Mouse (Mus musculus) E14TG2a.4 (cell line): ENCODE results near the gene Nos2.
"Not testable (repeated sequence)": the region's sequence is repeated elsewhere in the genome, so short reads cannot be mapped to it uniquely, and the experiment has no call there.

Source experiments
- H3K27me3 ChIP-seq: 2 replicates; pipeline ENCODE4 v1.6.1; 2014; ENCODE audit warnings: low read length, control low read depth; ENCODE audit not compliant: insufficient read depth
- H3K36me3 ChIP-seq: 2 replicates; pipeline ENCODE4 v1.6.1; 2014; ENCODE audit warnings: low read length, control low read depth; ENCODE audit not compliant: insufficient read depth
- H3K4me1 ChIP-seq: replicated peaks from 2 replicates; pipeline ENCODE4 v1.6.1; 2014; ENCODE audit warnings: low read depth, low read length, control low read depth
- H3K4me3 ChIP-seq: replicated peaks from 2 replicates; pipeline ENCODE4 v1.5.1; 2014; ENCODE audit warnings: mild to moderate bottlenecking, low read length
- H3K9me3 ChIP-seq: 2 replicates; pipeline ENCODE4 v1.6.1; 2014; ENCODE audit warnings: low read length, control low read depth
- CTCF ChIP-seq: conservative IDR thresholded peaks from 2 replicates; pipeline ENCODE4 v1.5.1; 2014; ENCODE audit warnings: low read length
- NANOG ChIP-seq: IDR thresholded peaks from 2 replicates; pipeline ENCODE4 v1.6.1; 2014; ENCODE audit warnings: borderline replicate concordance, low read length, mixed read lengths
- POU5F1 ChIP-seq: IDR thresholded peaks from 2 replicates; pipeline ENCODE4 v1.6.1; 2014; ENCODE audit warnings: low read length, borderline replicate concordance

The Nos2 gene

DNA sequence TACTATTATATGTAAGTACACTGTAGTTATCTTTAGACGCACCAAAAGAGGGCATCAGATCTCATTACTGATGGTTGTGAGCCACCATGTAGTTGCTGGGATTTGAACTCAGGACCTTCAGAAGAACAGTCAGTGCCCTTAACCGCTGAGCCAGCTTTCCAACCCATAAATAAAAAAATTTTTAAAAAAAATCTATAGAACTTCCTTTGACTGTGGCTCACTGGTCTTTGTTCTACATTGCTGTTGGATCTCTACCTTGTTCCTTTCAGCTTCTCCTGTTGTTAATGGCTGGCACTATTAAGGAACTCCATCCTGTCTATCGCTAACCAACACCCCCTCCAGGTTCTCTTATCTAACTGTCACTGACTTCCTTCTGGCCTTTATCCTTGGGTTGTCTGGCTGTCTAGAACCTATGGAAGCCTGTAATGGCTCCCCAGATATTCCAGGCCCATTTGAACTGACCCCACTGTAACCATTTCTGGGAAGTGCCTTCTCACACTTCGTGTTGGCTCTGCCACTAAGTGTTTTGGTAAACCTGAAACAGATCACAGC lies 59.6 kb downstream of the Nos2 start:
- no peak overlapping the region for H3K4me3 ChIP-seq
- H3K9me3 ChIP-seq: no peaks in the 10 kb centered on the region
- TF ChIP-seq NANOG (no peak), POU5F1 (no peak), CTCF (no peak)
- H3K36me3 ChIP-seq: no peaks in the 10 kb centered on the region
- no peaks in the 10 kb centered on the region for H3K27me3 ChIP-seq
- H3K4me1 ChIP-seq: peaks cover 31% of the 10 kb centered on the region

- H3K9me3 ChIP-seq: no peaks in the 10 kb centered on the region
- no peak for TF ChIP-seq CTCF
- TF ChIP-seq POU5F1: no peak
- peaks cover 22% of the 10 kb centered on the region for H3K4me1 ChIP-seq
- H3K4me3 ChIP-seq: no peak overlapping the region
- H3K27me3 ChIP-seq: no peaks in the 10 kb centered on the region
- H3K36me3 ChIP-seq: no peaks in the 10 kb centered on the region
Observed at GRCm38 (mm10) chr11:78982042-78982441, 61.5 kb downstream of the Nos2 start.

GRCm38 (mm10) chr11:78982513-78983291 lies 62.1 kb downstream of the Nos2 start:
- H3K4me1 ChIP-seq: peaks cover 16% of the 10 kb centered on the region
- no peak overlapping the region for H3K4me3 ChIP-seq
- peaks cover 1% of the 10 kb centered on the region for H3K9me3 ChIP-seq
- no peaks in the 10 kb centered on the region for H3K27me3 ChIP-seq
- H3K36me3 ChIP-seq: no peaks in the 10 kb centered on the region
- TF ChIP-seq CTCF (no peak), NANOG (no peak), POU5F1 (no peak)

DNA sequence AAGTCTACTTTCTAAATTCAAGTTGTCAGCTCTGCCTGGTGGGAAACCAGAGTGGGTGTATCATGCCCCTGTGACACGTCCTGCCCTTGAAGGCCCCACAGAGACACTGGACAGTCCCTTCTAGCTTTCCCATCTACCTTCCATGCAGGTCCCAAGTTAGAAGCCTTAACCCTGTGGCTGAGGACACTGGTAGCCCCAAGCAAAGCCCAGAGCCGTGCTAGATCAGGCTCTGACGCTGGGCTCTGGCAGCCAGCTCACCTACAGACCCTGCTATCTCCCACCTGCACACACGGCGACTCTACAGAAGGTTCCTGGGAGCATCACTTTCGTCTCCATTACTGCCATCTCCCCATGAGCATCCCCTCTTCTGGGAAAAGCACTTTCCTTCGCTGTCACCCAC lies 63.0 kb downstream of the Nos2 start:
- Histone ChIP-seq H3K4me1 (peaks cover 7% of the 10 kb centered on the region), H3K4me3 (no peak overlapping the region), H3K9me3 (peaks cover 8% of the 10 kb centered on the region), H3K36me3 (no peaks in the 10 kb centered on the region), H3K27me3 (no peaks in the 10 kb centered on the region)
- no peak for TF ChIP-seq POU5F1
- TF ChIP-seq NANOG: no peak
- TF ChIP-seq CTCF: no peak

DNA sequence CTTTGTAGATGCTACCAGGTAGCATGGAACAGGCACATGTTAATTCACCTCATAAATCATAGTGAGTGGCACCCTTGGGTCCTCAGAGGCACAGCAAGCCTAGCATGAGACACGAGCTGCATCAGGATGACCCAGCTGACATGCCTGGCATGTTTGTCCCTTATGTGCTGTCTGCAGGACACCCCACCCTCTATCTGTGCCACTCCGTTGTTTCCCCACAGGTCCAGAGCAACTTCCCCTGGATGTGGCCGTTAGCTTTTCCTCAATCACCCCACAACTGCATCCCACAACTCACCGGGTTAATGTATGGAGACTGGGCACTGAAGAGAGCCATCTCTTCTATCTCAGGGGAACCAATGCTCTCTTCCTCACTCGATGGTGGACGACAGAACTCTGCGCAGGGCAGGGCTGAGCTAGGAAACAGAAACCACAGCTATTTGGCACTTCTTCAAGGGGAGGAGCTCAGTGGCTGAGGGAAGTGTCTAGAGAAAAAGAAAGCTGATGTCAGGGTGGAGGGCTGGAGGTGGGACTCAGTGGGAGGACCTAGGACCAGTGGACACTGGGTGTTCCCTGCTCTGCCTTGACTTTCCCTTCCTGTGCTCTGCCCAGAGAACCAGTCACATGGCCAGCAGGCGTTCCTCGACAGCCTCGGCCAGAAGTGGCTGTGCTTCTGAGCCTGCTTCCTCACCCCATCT lies 64.0 kb downstream of the Nos2 start, which contains the start of gene Lgals9:
TSS of gene Lgals9 (minus strand) at position 464 of the 695 bp plus-strand sequence.
- H3K36me3 ChIP-seq: no peaks in the 10 kb centered on the region; the same call in 1 of the 2 replicates
- H3K4me1 ChIP-seq: 0 out of 2 replicates have a peak, but pooled peaks cover 5% of the 10 kb centered on the region
- TF ChIP-seq NANOG: no peak
- no peak for TF ChIP-seq CTCF
- TF ChIP-seq POU5F1: no peak
- peaks cover 19% of the 10 kb centered on the region for H3K9me3 ChIP-seq
- no peaks in the 10 kb centered on the region for H3K27me3 ChIP-seq
- H3K4me3 ChIP-seq: no peak within 1 kb of the TSS

DNA sequence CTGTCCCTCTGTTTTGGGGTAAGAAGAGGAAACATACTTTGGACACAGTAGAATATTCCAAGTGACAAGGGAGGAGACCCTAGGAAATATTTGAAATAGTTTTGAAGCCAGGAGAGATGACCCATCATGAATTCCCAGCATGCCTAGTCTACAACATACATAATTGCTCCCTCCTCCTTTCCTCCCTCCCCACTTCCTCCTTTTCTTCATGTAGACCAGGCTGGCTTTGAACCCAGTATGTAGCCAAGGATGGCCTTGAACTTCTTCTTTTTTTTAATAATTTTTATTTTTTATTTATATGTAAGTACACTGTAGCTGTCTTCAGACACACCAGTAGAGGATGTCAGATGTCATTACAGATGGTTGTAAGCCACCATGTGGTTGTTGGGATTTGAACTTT lies 64.9 kb downstream of the Nos2 start:
- Histone ChIP-seq H3K4me1 (0 out of 2 replicates have a peak, but pooled peaks cover 5% of the 10 kb centered on the region), H3K9me3 (peaks cover 27% of the 10 kb centered on the region), H3K4me3 (no peak overlapping the region), H3K27me3 (no peaks in the 10 kb centered on the region), H3K36me3 (peaks cover 6% of the 10 kb centered on the region)
- TF ChIP-seq POU5F1 (no peak), CTCF (no peak), NANOG (no peak)

DNA sequence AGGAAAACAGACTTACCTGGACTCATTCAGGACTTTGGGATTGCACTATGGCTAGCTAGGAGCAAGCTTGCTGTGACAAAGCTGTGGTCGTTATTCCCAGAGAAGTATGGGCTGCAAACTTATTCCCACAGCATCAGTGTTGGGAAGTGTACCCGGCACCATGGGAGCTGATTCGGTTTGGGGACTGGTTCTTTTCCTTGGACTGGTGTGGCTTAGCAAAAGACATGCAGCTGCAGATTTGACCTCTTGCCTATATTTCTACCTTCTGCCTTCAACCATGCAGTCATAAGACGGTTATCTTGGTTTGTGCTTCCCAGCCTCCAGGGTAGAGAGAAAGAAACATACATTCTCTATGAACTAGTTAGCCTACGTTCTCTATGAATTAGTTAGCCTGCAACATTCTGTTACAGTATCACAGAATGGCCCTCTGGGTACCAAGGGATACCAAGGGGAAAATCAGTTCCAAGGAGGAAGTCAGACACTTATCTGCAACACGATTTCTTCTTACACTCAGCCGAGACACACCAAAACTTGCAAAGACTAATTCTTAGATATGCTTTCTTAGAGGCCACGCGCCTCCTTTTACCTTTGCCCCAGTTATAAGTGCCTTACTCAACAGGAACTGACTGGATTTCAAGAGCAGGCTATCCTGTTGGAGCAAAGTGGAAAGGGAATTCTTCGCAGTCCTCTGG lies 65.9 kb downstream of the Nos2 start:
- peaks cover 6% of the 10 kb centered on the region for H3K36me3 ChIP-seq
- TF ChIP-seq CTCF: no peak
- TF ChIP-seq NANOG: no peak
- no peak for TF ChIP-seq POU5F1

DNA sequence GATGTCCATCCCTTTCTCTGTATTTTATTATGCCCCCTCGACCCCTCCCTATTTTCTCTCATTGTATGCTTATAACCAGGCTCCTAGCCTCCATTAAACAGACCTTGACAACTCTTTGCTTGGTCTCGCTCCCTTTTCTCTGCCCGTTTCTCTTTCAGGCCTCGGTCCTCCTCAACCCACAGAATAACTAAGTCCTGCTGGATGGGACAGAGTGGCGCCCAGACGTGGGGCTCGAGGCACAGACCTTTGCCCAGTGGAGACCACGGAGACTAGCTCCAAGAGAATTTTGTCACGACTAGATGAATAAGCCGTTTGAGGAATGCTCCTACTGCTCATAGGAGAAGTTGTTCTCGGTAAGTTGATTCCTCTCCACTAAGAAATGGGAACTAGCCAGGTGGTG lies 68.6 kb downstream of the Nos2 start:
- H3K27me3 ChIP-seq, H3K4me1 ChIP-seq, H3K36me3 ChIP-seq, H3K4me3 ChIP-seq: not testable (repeated sequence)
- H3K9me3 ChIP-seq: peaks cover 53% of the 10 kb centered on the region

More for the DNA sequence above, 65.9 kb downstream of the Nos2 start:
- Histone ChIP-seq H3K4me1 (0 out of 2 replicates have a peak, but pooled peaks cover 5% of the 10 kb centered on the region), H3K9me3 (peaks cover 37% of the 10 kb centered on the region), H3K4me3 (no peak overlapping the region), H3K27me3 (no peaks in the 10 kb centered on the region)
